Mouse (Mus musculus): Measurements from ENCODE around the gene Ccdc93.

Ccdc93 gene

DNA sequence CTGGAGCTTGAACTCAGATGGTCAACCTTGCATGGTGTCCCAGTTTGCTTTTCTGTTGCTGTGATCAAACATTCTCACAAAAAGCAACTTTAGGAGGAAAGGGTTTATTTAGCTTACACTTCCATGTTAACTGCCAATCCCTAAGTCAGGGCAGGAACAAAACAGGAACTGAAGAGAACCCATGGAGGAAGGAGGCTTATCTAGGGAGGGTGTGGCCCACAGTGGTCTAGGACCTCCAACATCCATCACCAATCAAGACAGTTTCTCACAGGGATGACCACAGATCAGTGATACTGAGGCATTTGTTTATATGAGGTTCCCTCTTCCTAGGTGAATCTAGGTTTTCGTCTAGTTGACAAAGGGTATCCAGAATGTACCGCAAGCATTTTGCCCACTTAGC, 81.1 kb downstream of the Ccdc93 start:
- DNase-seq (ENCODE audit: low spot score in 2 of 2), result no peak

DNA sequence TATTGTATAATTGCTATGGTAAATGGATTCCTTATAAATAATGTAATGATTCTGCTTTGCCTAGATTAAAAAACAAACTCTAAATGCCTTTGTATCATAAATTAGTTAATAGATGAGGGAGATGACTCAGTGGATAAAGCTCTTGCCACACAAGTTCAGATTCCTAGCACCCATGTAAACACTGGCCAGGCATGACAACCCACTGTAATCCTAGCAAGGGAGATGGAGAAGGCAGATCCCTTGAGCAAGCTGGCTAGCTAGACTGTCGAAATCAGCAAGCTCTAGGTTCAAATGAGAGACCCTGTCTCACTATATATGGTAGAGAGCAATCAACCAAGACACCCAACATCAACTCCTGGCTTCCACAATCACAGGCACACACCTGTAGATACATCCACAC, 87.8 kb downstream of the Ccdc93 start:
- DNase-seq (ENCODE audit: low spot score in 2 of 2), result no peak

DNA sequence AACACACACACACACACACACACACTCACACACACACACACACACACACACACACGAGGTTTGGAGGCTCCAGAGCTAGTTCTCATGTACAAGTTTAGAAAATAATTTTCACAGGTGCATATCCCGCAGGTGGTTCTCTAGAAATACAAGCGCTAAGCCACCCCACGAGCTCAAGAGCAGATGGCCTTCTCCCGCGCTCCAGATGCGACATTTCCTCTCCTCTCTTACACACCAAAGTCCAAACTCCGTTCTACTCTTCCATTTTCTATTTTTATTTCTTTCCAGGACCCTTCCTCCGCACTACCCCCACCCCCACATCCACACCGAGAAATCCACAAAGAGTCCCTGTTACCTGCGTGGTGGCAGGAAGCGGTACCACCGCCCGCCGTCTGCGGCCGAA, 96.2 kb downstream of the Ccdc93 start:
- DNase-seq (ENCODE audit: low spot score in 2 of 2), result no peak

DNA sequence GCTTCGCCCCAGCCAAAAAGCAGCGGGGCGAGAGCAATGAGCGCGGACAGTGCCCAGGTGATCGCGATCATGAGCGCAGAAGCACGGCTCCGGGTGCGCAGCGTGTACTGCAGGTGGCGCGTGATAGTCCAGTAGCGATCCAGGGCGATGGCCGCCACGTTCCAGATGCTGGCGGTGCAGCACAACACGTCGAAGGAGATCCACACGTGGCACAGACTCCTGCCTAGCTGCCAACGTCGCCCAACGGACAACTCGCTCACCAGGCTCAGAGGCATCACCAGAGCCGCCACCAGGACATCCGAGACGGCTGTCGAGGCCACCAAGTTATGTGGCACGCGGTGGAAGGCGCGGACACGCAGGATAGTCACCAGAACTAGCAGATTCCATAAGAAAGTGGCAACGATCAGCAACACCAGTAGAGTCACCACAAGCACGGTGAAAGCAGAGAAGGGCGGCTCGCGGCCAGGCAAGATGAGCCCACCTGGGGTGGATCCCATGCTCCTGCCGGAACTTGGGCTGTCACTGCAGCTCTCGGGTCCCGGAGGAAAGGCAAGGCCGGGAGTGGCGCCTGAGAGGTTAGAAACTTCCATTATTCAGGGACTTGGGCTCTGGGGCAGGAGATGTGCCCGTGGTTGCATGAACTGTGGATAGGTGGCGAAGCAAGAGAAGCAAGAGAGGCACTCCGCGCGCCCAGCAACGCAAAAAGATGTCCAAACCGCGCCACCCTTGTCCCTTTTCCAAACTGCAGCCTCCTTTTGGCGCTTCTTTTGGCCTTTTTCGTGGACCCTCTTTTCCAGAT, 97.0 kb downstream of the Ccdc93 start:
- DNase-seq (ENCODE audit: low spot score in 2 of 2), result no peak

- DNase-seq (ENCODE audit: low spot score in 2 of 2), result no peak
Observed at GRCm38 (mm10) chr1:121528399-121528720, 97.5 kb downstream of the Ccdc93 start, which contains the start of gene Htr5b. Htr5b (minus strand) TSS chr1:121528465.

DNA sequence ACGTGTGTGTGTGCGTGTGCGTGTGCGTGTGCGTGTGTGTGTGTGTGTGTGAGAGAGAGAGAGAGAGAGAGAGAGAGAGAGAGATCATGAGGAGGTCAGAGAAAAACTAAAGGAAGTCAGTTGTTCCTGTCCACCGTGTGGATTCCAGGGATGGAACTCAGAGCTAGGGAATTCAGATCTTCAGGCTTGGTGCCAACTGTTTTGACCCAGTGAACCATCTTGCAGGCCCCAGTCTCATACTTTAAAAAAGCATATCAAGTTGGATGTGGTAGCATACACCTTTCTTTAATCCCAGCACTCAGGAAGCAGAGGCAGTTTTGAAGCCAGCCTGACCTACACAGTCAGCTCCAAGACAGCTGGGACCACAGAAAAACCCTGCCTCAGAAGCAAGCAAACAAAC, 98.4 kb downstream of the Ccdc93 start:
- no peak for DNase-seq (ENCODE audit: low spot score in 2 of 2)

GRCm38 (mm10) chr1:121531439-121531838, 100.6 kb downstream of the Ccdc93 start:
- DNase-seq (ENCODE audit: low spot score in 2 of 2), result no peak

DNA sequence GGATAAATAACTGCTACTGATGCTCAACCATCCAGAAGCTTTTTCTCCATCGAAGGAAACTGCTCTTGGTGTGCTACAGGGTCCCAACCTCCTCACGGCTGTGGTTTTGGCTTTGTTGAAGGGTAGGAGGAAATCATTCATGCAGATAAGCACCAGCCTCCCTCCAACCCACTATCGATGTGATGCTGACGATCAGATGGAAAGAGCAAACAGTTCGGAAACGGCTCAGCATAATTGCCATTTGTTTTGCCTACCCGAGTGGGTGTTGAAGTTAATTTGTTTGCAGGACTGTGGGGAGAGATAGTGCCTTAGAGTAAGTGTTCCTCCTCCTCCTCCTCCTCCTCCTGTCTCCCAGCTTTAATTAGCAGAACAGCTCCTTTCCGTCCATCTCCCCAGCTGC, 109.5 kb downstream of the Ccdc93 start:
- DNase-seq (ENCODE audit: low spot score in 2 of 2), result no peak

GRCm38 (mm10) chr1:121546844-121547243, 116.0 kb downstream of the Ccdc93 start:
- no peak for DNase-seq (ENCODE audit: low spot score in 2 of 2)

GRCm38 (mm10) chr1:121548667-121549066, 117.8 kb downstream of the Ccdc93 start:
- no peak for DNase-seq (ENCODE audit: low spot score in 2 of 2)

DNA sequence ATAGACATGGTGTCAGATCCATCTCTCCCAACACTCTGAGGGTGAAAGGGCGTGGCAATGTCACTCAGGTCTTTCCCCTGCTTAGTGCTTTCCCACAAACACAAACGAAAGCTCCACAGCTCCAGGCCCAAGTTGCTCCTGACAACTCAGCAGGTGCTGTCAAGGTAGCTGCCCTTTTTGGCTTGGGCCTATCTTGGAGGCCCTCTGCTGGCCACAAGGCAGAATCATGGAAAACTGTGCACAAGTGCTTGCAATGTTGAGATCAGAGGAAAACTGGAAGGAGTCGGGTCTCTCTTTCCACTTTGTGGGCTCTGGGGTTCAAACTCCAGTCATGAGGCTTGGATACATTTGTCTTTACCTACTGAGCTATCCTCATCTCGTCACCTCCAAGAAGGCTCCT, 118.6 kb downstream of the Ccdc93 start:
- no peak for DNase-seq (ENCODE audit: low spot score in 2 of 2)

GRCm38 (mm10) chr1:121550801-121551456, 120.1 kb downstream of the Ccdc93 start:
- no peak for DNase-seq (ENCODE audit: low spot score in 2 of 2)

- DNase-seq (ENCODE audit: low spot score in 2 of 2), result no peak
Observed at GRCm38 (mm10) chr1:121551457-121551835, 120.6 kb downstream of the Ccdc93 start.

Measured in spleen, postnatal 10 days (tissue).